Mouse (Mus musculus) ovary, postnatal 36 days (tissue): ENCODE measurements around the gene Lnx2.
A peak's percentile ranks its signal among the peaks of the same experiment; 100 is the strongest.

Experiments used
- DNase-seq: peaks from one replicate; pipeline ENCODE4 v3.0.0; 2022; ENCODE audit warnings: low spot score, mixed read lengths

Lnx2 gene

DNA sequence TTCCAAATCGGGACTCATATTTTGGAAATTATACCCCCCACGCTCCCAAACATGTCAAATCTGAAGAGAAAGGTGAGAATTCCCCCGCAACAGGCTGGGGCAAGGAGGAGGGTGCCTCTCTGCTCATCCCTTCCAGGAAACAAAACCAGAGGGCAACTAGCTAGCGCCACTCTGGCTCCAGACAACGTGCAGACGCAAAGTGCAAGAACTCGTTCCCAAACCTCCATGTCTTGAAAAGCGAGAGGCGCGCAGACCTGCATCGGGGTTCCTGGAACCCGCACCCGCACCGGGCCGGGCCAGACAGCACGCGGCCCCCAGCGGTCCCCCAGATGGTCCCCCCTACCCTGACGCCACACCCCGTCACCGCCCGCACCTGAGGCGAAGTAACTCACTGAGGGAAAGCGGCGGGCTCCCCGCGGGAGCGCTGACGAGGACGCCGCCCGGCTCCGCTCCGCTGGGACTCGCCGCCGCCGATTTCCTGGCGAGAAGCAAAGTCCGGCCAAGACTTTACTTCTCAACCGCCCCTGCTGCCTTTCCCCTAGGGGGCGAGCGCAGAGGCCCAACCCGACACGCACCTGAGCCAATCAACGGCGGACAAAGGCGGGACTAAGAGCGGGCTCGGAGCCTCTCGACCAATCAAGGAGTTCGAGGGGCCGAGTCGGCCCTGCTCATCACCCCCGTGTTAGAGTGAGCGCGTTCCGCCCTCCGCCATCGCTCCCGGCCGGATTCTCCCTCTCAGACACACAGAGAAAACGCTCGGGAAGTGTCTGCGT, at the start of gene Lnx2:
Lnx2 (minus strand) TSS at position 561 of the 773 bp plus-strand sequence.
- peak; percentile 98 for DNase-seq

- DNase-seq = no peak
Observed at GRCm38 (mm10) chr5:147125542-147126185, 49.3 kb upstream of the Lnx2 start.

DNA sequence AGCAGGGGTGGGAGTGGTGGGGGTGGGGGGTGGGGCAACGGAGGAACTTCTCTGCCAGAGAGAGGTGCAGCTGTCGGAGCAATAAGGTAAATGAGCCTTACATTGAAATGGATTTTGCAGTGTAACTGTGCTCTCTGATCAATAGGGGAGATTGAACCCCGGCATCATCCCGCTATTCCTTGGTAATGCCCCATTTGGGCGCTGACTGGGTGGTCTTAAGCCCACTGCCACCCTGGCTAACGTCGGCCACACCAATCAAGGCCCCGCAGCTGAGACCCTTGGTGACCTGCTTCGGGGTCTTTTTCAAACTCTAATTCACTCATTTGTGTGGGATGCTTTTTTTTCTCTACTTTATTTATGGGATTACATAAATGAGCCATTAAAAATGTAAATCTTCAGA, 48.4 kb upstream of the Lnx2 start:
- DNase-seq = no peak

GRCm38 (mm10) chr5:147121146-147121545, 44.8 kb upstream of the Lnx2 start:
- DNase-seq = no peak

DNA sequence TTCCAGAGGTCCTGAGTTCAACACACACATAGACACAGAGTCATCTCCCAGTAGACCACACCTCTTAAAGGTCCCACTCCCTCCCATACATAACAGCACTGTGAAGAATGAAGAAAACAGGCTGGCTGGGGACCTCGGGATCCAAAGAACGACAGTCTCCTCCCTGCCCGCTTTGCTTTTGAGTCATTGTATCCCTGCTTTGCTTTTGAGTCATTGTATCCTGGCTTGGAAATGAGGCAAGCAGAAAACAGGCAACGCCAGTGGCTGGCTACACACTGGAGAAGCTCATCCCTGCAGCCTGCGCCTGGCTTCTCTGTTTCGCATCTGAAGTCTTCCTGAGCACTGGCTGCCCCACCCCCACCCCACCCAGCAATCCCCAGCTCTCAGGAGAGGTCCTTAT, 40.6 kb upstream of the Lnx2 start:
- DNase-seq = no peak

GRCm38 (mm10) chr5:147115631-147116030, 39.2 kb upstream of the Lnx2 start:
- no peak for DNase-seq

DNA sequence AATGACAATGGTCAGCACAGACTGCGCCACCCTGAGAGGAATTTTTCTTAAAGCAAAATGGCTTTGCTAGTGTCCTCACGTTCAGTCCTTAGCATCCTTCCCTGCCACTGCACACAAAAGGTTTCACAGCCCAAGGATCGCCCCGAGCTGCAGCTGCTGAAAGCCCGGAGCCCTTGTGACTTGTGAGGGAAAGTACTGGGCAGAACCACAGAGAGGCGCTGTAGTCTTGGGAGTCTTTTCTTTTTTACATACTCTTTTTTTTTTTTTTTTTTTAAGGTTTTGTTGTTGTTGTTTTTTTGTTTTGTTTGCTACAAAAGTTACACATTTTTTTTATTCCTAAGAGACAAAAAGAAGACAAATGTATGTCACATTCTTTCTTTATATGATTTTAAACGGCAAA, 38.4 kb upstream of the Lnx2 start:
- DNase-seq = no peak

DNA sequence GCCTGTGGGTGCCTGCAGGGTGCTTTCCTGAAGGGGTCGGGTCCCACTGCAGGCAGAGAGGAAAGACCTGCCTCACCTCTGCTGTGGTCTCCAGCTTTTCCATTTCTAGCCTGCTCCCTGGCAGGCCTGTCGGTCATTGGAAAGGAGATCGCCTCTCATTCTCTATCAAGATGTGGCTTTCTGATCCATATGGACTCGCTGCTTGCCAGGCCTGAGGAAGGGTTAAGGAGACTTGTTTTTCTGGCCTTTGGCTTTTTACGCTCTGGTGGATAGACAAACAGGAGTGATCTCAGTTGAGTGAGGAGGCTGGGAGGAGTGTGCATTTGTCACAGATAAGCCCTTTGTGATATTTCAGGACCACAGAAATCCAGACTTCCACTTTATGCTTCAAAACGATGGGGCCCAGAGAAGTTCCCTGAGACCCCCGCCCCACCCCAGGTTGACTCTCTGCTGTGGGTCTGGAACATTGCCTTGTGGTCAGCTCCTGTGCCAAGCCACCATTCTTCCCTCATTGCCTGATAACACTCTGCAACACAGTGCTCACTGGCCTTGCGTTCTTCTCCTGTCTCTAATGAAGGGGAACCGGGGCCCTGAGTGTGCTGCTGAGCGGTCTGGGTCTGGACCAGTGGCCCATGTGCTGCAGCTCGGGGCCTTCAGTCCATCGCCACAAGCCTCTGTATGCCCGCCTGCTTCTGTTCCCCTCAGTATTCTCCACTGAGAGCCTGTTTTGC, 32.6 kb upstream of the Lnx2 start:
- peak; percentile 40 for DNase-seq

DNA sequence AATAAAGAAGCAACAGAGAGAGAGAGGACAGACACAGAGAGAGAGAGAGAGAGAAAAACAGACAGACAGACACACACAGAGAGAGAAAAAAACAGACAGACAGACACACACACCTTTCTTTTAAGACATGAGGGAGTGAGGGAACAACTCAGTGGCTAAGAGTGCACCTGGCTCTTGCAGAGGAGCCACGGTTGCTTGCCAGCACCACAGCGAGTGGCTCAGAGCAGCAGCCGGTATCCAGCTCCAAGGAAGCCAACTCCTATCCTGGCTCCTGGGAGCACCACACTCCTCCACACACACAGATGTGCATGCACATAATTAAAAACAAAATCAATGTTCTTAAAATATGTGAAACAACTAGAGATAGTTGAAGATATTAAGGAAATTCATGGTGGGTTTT, 30.9 kb upstream of the Lnx2 start:
- DNase-seq = no peak

- no peak for DNase-seq
Observed at GRCm38 (mm10) chr5:147102295-147102694, 25.9 kb upstream of the Lnx2 start.

GRCm38 (mm10) chr5:147100180-147100579, 23.8 kb upstream of the Lnx2 start:
- no peak for DNase-seq

GRCm38 (mm10) chr5:147098667-147099066, 22.3 kb upstream of the Lnx2 start:
- no peak for DNase-seq

- no peak for DNase-seq
Observed at GRCm38 (mm10) chr5:147096586-147096985, 20.2 kb upstream of the Lnx2 start.

- peak; percentile 49 for DNase-seq
Observed at GRCm38 (mm10) chr5:147094296-147094695, 17.9 kb upstream of the Lnx2 start.

- DNase-seq = no peak
Observed at GRCm38 (mm10) chr5:147092448-147092847, 16.1 kb upstream of the Lnx2 start.

GRCm38 (mm10) chr5:147090256-147090963, 14.0 kb upstream of the Lnx2 start:
- no peak for DNase-seq

GRCm38 (mm10) chr5:147089836-147090235, 13.4 kb upstream of the Lnx2 start:
- DNase-seq = no peak

GRCm38 (mm10) chr5:147086816-147087215, 10.4 kb upstream of the Lnx2 start:
- DNase-seq = no peak

DNA sequence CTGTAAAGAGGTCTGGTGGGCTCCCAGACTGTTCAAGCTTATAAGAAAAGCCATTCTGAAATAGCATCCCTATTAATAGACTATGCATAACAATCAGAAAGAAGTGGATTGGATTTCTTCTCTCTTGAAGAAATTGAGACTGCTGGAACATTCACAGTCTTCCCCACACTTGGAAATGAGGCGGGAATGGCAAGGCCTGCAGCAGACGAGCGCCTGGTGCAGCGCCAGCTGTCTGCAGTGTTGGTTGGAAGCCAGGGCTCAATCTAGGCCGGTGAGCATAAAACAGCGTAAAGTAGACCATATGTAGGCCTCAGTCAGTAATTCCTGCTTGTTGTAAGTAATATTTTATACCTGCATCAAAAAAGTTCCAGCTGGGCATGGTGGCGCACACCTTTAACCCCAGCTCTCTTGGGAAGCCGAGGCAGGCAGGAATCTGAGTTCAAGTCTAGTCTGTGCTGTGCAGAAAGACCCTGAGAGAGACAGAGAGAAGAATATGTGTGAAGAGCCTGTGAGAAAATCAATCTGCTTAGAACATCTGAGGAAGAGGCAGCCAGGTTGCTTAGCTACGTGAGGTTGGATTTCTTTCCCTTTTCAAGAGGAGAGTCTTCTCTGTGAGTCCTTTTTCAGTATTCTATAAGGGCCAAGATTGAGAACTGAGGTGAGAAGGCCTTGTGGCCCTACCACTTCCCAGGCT, 9.0 kb upstream of the Lnx2 start:
- DNase-seq = no peak

- DNase-seq = no peak
Observed at GRCm38 (mm10) chr5:147078110-147078900, 1.9 kb upstream of the Lnx2 start.
